Mouse (Mus musculus) embryonic facial prominence, embryonic 11.5 days (tissue): ENCODE results near the gene Mboat2. TPM values are rescaled to one million over a fixed set of nuclear protein-coding genes. Genes with fewer than 3 reads are reported as not detected.

ENCODE experiments used
- ATAC-seq: fragments of 200-750 bp; cut with Nextera tagmentation; replicated peaks from 2 replicates; pipeline ENCODE4 v1.8.0; 2017; ENCODE audit warnings: low read depth; ENCODE audit not compliant: insufficient number of reproducible peaks, low FRiP score, low TSS enrichment
- DNase-seq: peaks from one replicate; pipeline ENCODE4 v3.0.0-alpha.2; 2015; ENCODE audit warnings: low spot score
- H3K27ac ChIP-seq: fragments of 300-500 bp; sonication (generic); replicated peaks from 2 replicates; pipeline ENCODE4 v1.5.1; 2014; ENCODE audit warnings: mild to moderate bottlenecking, low read depth, low read length, control low read depth
- H3K27me3 ChIP-seq: fragments of 300-500 bp; sonication (generic); 2 replicates; pipeline ENCODE4 v1.6.1; 2014; ENCODE audit warnings: mild to moderate bottlenecking, low read length, moderate library complexity, mixed read lengths; ENCODE audit not compliant: control insufficient read depth, insufficient read depth
- H3K36me3 ChIP-seq: fragments of 300-500 bp; sonication (generic); replicated peaks from 2 replicates; pipeline ENCODE4 v1.6.1; 2014; ENCODE audit warnings: low read depth, mild to moderate bottlenecking, low read length, moderate library complexity, mixed read lengths; ENCODE audit not compliant: control insufficient read depth, insufficient read depth
- H3K4me1 ChIP-seq: fragments of 300-500 bp; sonication (generic); 2 replicates; pipeline ENCODE4 v1.6.1; 2014; ENCODE audit warnings: low read length, mixed read lengths; ENCODE audit not compliant: control insufficient read depth, insufficient read depth
- H3K4me2 ChIP-seq: fragments of 300-500 bp; sonication (generic); 2 replicates; pipeline ENCODE4 v1.6.1; 2014; ENCODE audit warnings: low read depth, mild to moderate bottlenecking, control low read depth, low read length, moderate library complexity
- H3K4me3 ChIP-seq: fragments of 300-500 bp; sonication (generic); 2 replicates; pipeline ENCODE4 v1.5.1; 2014; ENCODE audit warnings: low read depth, low read length, control low read depth
- H3K9ac ChIP-seq: fragments of 300-500 bp; sonication (generic); replicated peaks from 2 replicates; pipeline ENCODE4 v1.6.1; 2014; ENCODE audit warnings: mild to moderate bottlenecking, control low read depth, low read length
- H3K9me3 ChIP-seq: fragments of 300-500 bp; sonication (generic); replicated peaks from 2 replicates; pipeline ENCODE4 v1.6.1; 2016; ENCODE audit warnings: mild to moderate bottlenecking, low read length, inconsistent platforms, mixed read lengths; ENCODE audit not compliant: control insufficient read depth
- WGBS: fragments of 180-500 bp; shearing (Covaris S2); extraction: QIAGEN DNeasy Blood & Tissue Kit; methylation state at CpG from one replicate; pipeline ENCODE4 v1.1.7; 2014; 5-methylcytosine and 5-hydroxymethylcytosine counted together
- polyA plus RNA-seq: library from polyadenylated mRNA; unstranded; fragments of >200 nt; fragmentation: Nextera tagmentation; extraction: Ambion mirVana; gene quantifications from 2 replicates; pipeline ENCODE4 v1.2.1, GENCODE M21; 2014

Mboat2 gene
- polyA plus RNA-seq = 53.0 and 58.2 TPM in 2 replicates

DNA sequence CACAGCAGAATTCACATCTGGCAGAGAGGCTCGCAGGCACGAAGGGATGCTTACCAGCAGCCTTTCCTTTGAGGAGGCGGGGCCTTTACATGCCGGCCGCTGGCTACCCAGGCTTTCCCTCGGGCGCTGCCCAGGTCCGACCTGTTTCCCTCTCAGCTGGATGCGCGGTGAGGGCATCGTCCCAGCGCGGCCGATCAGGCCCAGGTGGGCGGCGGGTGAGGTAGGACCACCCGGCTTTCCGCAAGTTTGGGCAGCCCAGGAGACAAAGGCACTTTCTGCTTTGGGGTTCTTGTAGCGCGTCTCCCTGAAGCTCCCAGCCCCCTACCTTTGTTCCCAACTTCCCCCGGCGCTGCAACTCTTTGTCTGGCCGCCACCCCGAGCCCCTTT lies at the start of gene Mboat2:
TSS of gene Mboat2 (plus strand) at position 114 of the 387 bp plus-strand sequence.
- H3K4me3 ChIP-seq = peak within 1 kb of the TSS; percentile 93
- H3K9ac ChIP-seq = peak within 1 kb of the TSS; percentile 90
- H3K27ac ChIP-seq = peak within 1 kb of the TSS; percentile 89
- H3K27me3 ChIP-seq = no peaks in the 10 kb centered on the region
- peak; percentile 49 for ATAC-seq
- H3K36me3 ChIP-seq = no peaks in the 10 kb centered on the region
- no peaks in the 10 kb centered on the region for H3K9me3 ChIP-seq
- DNase-seq = peak; percentile 79
- no peaks in the 10 kb centered on the region; the same call in 1 of the 2 replicates for H3K4me1 ChIP-seq
- peak within 1 kb of the TSS; percentile 79 for H3K4me2 ChIP-seq
- WGBS = 0% methylated on average over 24 of the region's 24 CpGs

- DNase-seq = peak; percentile 41
- Histone ChIP-seq H3K9ac (no peak overlapping the region), H3K4me3 (no peak overlapping the region)
These were observed 46.9 kb upstream of the Mboat2 start for GRCm38 (mm10) chr12:24783735-24784134.

DNA sequence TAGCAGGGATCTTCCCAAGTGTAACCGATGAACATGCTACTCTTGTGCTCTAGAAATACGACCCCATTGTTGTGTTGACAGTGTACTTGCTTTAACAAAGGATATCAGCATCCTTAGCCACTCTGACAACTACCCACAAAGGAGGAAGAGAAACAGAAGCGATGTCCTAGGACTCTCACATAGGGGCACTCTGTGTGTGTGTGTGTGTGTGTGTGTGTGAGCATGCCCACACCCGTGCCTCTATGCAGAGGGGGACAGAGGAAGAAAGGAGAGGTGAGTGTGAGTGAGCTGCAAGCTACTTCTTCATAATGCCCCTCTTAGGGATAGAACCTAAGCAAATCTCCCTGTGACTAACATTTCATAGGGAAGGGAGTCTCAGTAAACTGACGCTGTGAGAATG lies 44.8 kb upstream of the Mboat2 start:
- 68% methylated on average over 5 of the region's 5 CpGs for WGBS
- ATAC-seq (no peak), DNase-seq (no peak)
- Histone ChIP-seq H3K9ac (no peak overlapping the region), H3K4me3 (no peak overlapping the region), H3K27ac (no peak overlapping the region), H3K36me3 (no peaks in the 10 kb centered on the region), H3K9me3 (no peaks in the 10 kb centered on the region), H3K4me1 (no peaks in the 10 kb centered on the region), H3K4me2 (no peak overlapping the region), H3K27me3 (no peaks in the 10 kb centered on the region)

More at GRCm38 (mm10) chr12:24783735-24784134, 46.9 kb upstream of the Mboat2 start:
- Histone ChIP-seq H3K27ac (no peak overlapping the region), H3K27me3 (no peaks in the 10 kb centered on the region), H3K36me3 (no peaks in the 10 kb centered on the region), H3K4me1 (no peaks in the 10 kb centered on the region), H3K4me2 (no peak overlapping the region), H3K9me3 (no peaks in the 10 kb centered on the region)
- ATAC-seq = 0 out of 2 replicates have a peak, but pooled peaks have one; percentile 44
- WGBS = 59% methylated on average over 4 of the region's 4 CpGs

GRCm38 (mm10) chr12:24786316-24786715 lies 44.4 kb upstream of the Mboat2 start:
- H3K4me3 ChIP-seq = no peak overlapping the region
- no peaks in the 10 kb centered on the region for H3K27me3 ChIP-seq
- no peak for ATAC-seq
- no peak overlapping the region for H3K9ac ChIP-seq
- no peak overlapping the region for H3K27ac ChIP-seq
- 21% methylated on average over 4 of the region's 4 CpGs for WGBS
- H3K36me3 ChIP-seq = no peaks in the 10 kb centered on the region
- DNase-seq = no peak
- H3K4me1 ChIP-seq = no peaks in the 10 kb centered on the region
- no peaks in the 10 kb centered on the region for H3K9me3 ChIP-seq
- H3K4me2 ChIP-seq = no peak overlapping the region

DNA sequence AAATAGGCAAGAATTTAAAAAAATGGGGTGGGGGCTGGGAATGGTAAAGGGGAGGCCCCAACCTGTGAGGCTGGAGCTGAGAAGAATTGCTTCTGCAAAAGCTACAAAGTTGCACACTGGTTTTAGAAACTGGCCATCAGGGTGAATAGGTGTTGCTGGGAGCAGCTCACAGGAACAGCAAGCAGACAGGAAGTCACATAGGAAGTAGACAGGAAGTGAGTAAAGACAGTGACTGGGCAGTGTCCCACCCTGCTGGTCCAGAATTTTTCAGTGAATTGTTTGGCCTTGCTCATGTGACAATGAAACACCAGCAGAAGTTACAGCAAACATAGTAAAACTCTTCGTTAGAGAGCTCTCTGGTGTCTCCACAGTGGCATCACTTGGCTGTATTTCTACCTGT lies 41.0 kb upstream of the Mboat2 start:
- no peak for DNase-seq
- WGBS = 100% methylated on average over 1 of the region's 1 CpGs
- H3K9me3 ChIP-seq = no peaks in the 10 kb centered on the region

DNA sequence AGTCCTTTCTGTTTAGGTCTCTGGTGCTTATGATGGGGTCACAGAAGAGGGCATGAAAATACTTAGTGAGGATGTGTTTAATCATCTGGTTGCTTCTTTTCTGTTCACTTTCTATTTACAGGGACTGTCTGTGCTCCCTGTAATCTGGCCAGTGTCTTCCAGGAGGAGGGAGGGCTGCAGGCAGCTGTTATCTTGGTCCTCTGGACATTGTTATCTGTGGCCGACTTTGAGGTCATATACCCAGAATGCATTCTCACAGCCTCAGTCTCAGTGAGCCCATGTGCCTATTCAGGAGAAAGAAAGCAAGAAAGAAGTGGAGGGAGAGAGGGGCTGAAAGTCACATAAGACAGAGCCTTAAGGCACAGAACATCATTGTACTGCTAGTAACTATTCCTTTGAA lies 19.4 kb upstream of the Mboat2 start:
- Histone ChIP-seq H3K4me1 (no peaks in the 10 kb centered on the region), H3K27ac (no peak overlapping the region), H3K36me3 (no peaks in the 10 kb centered on the region), H3K9ac (no peak overlapping the region), H3K4me2 (no peak overlapping the region), H3K27me3 (no peaks in the 10 kb centered on the region), H3K4me3 (no peak overlapping the region), H3K9me3 (no peaks in the 10 kb centered on the region)
- DNase-seq (no peak), ATAC-seq (no peak)
- 48% methylated on average over 1 of the region's 1 CpGs for WGBS

More for the DNA sequence above, 41.0 kb upstream of the Mboat2 start:
- Histone ChIP-seq H3K27ac (no peak overlapping the region), H3K4me3 (no peak overlapping the region), H3K36me3 (no peaks in the 10 kb centered on the region), H3K27me3 (no peaks in the 10 kb centered on the region), H3K4me1 (no peaks in the 10 kb centered on the region), H3K4me2 (no peak overlapping the region), H3K9ac (no peak overlapping the region)
- ATAC-seq = no peak

DNA sequence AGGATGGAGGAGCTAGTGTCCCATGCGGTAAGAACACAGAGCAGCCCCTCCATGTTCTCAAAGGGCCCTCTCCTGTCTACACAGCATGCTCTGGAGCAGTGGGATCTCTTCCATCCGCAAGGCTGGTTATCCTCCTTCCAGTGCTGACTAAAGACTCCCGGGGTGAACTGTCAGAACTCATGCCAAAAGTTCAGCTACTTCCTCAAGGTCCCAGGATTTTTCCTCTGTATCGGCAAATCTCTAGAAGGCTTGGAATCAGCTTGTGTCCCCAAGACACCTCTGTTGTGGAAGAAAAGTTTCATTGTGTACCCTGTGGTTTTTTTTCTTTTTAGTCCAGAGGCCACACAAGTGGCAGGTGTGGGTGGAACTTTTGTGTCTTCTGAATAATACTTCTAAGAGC lies 18.8 kb upstream of the Mboat2 start:
- Histone ChIP-seq H3K27ac (no peak overlapping the region), H3K27me3 (no peaks in the 10 kb centered on the region), H3K9ac (no peak overlapping the region), H3K4me3 (no peak overlapping the region), H3K36me3 (no peaks in the 10 kb centered on the region), H3K9me3 (no peaks in the 10 kb centered on the region), H3K4me1 (no peaks in the 10 kb centered on the region), H3K4me2 (no peak overlapping the region)
- 80% methylated on average over 4 of the region's 4 CpGs for WGBS
- ATAC-seq = no peak
- no peak for DNase-seq

DNA sequence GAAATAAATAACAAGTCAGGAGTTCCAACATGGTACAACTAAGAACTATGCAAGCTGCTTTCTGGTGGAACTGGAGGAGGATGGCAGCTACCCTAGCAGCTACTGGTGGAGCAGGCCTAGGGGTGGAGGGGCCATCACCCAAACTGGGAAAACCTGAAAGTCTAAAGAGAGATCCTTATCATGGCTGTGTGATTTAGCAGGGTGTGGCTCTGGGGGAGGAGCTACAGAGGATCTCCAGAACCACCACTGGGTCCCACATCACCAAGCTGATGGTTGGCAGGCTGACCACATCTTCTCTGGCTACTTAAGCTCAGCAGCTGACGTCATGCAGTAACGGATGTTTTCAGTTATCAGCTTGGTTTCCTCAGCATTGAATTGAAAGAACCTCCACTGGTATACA lies 7.8 kb upstream of the Mboat2 start:
- ATAC-seq (no peak), DNase-seq (no peak)
- WGBS = 79% methylated on average over 2 of the region's 2 CpGs

More for the DNA sequence above, 7.8 kb upstream of the Mboat2 start:
- Histone ChIP-seq H3K9me3 (no peaks in the 10 kb centered on the region), H3K4me2 (no peak overlapping the region), H3K9ac (no peak overlapping the region), H3K27me3 (no peaks in the 10 kb centered on the region), H3K4me3 (no peak overlapping the region), H3K4me1 (no peaks in the 10 kb centered on the region), H3K36me3 (no peaks in the 10 kb centered on the region), H3K27ac (no peak overlapping the region)
